Mouse (Mus musculus): ENCODE data around the gene Sertad1. TPM values are rescaled to one million over a fixed set of nuclear protein-coding genes. Genes with fewer than 3 reads are reported as not detected.

Sertad1 gene
- 33.5 and 35.1 TPM in 2 replicates for polyA plus RNA-seq (2015; fragmentation: Nextera tagmentation; extraction: Ambion mirVana)

- peak; percentile 100 for DNase-seq (ENCODE audit: low spot score)
Measured at GRCm38 (mm10) chr7:27486770-27487697, at the start of gene Sertad1. TSS of gene Sertad1 (plus strand) at chr7:27486910.

DNA sequence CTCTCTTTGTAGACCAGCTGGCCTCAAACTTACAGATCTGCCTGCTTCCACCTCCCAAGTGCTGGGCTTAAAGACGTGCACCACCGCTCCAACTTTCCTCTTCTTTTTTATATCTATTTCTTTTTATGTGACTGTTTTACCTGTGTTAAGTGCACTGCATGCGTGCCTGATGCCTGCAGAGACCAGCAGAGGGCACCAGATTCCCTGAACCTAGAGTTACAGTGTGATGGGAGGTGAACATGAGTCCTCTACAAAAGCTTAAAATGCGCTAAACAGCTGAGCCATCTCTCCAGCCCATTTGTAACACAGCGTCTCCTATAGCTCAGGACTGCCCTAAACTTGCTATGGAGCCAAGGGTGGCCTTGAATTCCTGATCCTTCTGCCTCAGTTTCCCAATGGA is 49.2 kb upstream of the Sertad1 start:
- DNase-seq (ENCODE audit: low spot score): peak; percentile 62

DNA sequence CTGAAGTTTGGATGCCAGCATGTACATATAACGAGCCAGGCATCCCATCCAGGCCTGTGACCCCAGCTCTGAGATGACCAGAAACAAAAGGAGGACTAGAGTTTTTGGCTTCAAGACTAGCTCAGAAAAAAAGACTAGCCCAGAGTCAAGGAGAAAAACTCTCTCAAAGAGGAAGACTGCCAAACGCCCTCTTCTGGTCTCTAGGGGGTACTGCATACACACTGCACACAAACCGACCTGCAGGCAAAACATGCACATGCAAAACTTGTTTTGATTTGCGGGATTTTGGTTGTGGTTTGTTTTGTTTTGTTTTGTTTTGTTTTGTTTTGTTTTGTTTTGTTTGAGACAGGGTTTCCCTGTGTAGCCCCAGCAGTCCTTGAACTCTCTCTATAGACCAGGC is 46.7 kb upstream of the Sertad1 start:
- no peak for DNase-seq (ENCODE audit: low spot score)

GRCm38 (mm10) chr7:27446051-27446450 is 40.7 kb upstream of the Sertad1 start:
- peak; percentile 7 for DNase-seq (ENCODE audit: low spot score)

GRCm38 (mm10) chr7:27446521-27447418 is 39.9 kb upstream of the Sertad1 start:
- DNase-seq (ENCODE audit: low spot score): peak; percentile 2

- DNase-seq (ENCODE audit: low spot score): peak; percentile 99
Measured at GRCm38 (mm10) chr7:27447419-27448286, 39.1 kb upstream of the Sertad1 start, which contains the start of the genes Sptbn4 and Blvrb. TSS of gene Sptbn4 (minus strand) at chr7:27447686. TSS of gene Blvrb (plus strand) at chr7:27447978.

DNA sequence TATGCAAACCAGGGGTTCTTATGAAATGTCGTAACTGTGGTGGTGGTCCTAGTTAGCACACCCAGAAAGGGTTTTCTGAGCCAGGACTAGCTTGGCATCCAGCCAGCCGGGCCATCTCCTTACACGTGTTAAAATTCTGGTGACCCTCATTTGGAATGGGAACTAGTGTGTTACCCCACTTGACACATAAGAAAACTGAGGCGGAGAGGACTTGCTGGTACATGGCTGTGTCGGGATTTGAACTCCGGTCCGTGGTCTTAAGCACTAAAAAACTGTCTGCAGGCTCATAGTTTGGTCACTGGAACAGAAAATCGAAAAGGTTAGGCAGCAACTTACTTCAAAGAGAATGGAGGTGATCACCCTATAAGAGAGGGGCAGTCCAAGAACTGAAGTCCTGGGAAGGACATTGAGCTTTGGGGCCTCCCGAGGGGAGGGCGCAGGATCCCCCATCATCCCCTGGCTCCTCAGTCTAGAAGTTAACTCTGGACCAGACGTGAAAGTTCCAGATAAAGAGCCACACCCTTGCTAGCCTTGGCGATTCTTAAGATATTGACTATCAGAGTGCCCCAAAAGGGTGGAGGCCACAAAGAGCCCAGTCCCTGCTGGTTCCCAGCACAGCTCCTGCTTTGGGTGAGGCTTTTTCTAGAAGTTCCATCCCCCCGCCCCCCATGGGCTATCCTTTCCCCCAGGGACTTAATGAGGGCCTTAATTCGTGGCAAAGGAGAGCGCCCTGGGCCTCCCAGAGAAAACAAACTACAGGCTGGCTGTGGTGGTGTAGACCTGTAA is 38.1 kb upstream of the Sertad1 start:
- no peak for DNase-seq (ENCODE audit: low spot score)

- DNase-seq (ENCODE audit: low spot score): peak; percentile 43
Measured at GRCm38 (mm10) chr7:27449256-27449862, 37.4 kb upstream of the Sertad1 start.

- DNase-seq (ENCODE audit: low spot score): no peak
Measured at GRCm38 (mm10) chr7:27451359-27451758, 35.4 kb upstream of the Sertad1 start.

- DNase-seq (ENCODE audit: low spot score): no peak
Measured at GRCm38 (mm10) chr7:27452206-27452770, 34.4 kb upstream of the Sertad1 start.

DNA sequence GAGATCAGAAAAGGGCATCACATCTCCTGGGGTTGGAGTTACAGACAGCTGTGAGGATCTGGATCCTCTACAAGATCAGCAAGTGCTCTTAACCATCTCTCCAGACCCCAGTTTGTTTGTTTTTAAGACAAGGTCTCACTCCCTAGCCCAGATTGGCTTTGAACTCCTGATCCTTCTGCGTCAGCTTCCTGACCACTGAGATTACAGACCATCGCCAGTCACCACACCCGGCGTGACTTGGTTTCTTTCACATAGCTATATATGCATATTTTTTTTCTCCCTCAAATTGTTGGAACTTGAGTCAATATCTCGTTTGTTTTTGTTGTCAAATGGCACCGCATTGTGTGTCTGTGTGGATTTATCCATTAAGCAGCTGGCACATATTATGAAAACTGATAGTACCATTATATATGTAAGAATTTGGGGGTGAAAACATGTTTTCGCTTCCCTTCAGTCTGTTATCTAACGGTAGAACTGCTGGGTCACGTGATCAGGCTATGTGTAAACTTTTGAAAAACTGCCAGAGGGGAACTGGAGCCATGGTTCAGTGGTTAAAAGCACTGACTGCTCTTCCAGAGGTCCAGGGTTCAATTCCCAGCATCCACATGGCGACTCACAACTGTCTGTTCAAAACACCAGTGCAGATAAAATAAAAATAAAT is 32.1 kb upstream of the Sertad1 start:
- DNase-seq (ENCODE audit: low spot score): no peak

DNA sequence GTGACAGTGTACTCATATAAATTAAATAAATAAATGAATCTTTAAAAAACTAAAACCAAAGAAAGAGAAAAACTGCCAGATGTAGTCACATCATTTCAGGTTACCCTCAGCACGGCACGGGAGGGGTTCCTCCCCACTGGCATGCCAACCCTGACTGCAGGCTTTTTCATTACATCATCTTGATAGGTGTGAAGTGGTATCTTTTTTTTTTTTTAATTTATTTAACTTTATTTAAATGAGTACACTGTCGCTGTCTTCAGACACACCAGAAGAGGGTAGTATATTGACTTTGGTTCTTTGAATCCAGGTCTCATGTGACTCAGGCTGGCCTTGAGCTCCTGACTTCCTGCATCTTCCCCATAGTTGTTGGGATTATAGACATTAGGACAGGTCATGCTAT is 31.4 kb upstream of the Sertad1 start:
- no peak for DNase-seq (ENCODE audit: low spot score)

DNA sequence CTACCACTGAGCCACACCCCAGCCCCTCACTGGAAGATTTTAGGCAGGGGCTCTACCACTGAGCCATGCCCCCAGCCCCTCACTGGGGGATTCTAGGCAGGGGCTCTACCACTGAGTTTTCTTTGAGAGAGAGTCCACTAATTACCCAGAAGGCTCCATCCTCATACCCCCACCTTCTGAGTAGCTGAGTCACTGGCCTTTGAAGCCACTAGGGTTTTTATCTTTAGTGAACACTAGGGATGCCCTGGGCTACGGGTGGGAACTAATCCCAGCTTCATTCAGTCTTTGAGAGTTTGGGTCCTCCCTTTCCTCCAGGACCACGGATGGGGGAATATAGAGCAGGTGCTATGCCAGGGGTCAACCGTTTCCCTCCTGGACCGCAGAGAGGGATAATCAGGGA is 28.1 kb upstream of the Sertad1 start:
- no peak for DNase-seq (ENCODE audit: low spot score)

DNA sequence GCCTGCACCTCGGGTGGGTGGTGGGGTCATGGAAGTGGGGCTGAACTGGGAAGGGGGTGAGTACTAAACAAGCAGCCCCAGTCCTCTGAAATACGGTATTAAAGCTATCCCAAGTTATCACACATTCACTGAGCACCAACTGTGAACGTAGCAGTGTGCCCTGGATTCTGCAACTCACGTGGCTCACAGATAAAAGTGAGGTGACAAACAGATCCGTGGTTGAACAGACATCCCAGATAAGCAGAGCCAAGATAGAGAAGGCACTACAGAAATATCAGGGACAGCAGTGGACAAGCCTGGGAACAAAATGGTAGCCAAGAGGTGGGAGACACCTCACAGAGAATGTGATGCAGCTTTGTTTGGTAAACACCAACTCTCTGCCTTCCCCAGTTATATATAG is 27.1 kb upstream of the Sertad1 start:
- no peak for DNase-seq (ENCODE audit: low spot score)

DNA sequence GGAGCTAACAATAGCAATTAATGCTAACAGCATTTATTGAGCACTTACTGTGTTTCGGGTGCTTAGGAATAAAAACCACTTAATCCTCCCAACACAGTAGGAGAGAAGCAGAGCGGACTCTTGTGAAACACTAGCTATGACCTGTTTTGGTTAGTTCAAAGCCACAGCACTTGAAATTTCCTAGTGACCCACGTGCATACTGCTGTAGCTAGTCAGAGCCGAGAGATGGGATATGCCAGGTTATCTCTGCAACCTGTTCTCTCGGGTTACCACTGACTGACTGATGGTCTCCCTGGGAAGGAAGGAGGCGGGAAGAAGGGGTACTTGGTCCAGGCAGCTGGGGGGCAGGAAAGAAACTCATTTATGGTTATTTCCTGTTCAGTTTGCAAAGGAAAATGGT is 26.2 kb upstream of the Sertad1 start:
- no peak for DNase-seq (ENCODE audit: low spot score)

- no peak for DNase-seq (ENCODE audit: low spot score)
Measured at GRCm38 (mm10) chr7:27467648-27468047, 19.1 kb upstream of the Sertad1 start.

- DNase-seq (ENCODE audit: low spot score): no peak
Measured at GRCm38 (mm10) chr7:27471390-27472120, 15.2 kb upstream of the Sertad1 start.

GRCm38 (mm10) chr7:27472596-27472995 is 14.1 kb upstream of the Sertad1 start:
- DNase-seq (ENCODE audit: low spot score): peak; percentile 31

All from thymus, postnatal 0 days (tissue).